ENCODE assay signal across 11 mouse cellular contexts in the genomic region with DNA sequence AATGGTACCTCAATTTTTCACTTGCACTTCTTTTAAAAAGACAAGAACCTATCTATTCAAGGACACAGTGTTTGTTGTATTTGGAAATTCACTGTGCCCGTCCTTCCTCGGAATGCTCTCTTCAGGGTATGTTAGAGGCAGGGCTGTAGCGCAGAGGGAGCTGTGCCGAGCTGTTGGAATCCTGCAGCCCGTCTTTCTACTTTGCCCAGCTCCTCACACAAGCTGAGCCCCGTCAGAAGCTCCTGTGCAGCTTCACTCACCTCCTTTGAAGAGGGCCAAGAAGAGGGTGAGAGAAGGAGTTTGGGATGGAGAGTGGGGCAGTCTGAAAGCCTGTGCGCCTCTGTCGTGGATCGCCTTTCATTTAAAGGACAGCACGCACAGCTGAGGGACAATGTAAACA.
A peak's percentile ranks its signal among the peaks of the same experiment; 100 is the strongest.
DNase-seq lines count a peak whose midpoint lies in the region; ATAC-seq and TF ChIP-seq lines count a peak whose summit lies in the region.
"Had no signal": no experiment of that assay in that cellular context is flagged by ENCODE, and none has a peak within 500 bp of the region (broad histone marks: within the 10 kb centered on the region; RNA-seq: fewer than 3 reads in every experiment).

No protein-coding gene starts in this region.

- no peaks in the 10 kb centered on the region for H3K9me3 ChIP-seq in limb, embryonic 13.5 days
- H3K9me3 ChIP-seq in limb, embryonic 10.5 days (replicated peaks) = no peaks in the 10 kb centered on the region
- no peaks in the 10 kb centered on the region for H3K9me3 ChIP-seq in intestine, postnatal 0 days (ENCODE audit: control insufficient read depth)
- H3K9me3 ChIP-seq: liver, embryonic 13.5 days had no signal

- peak; percentile 19; the same call in 1 of the 2 replicates for ATAC-seq in limb, embryonic 13.5 days (ENCODE audit: low FRiP score, low read depth)
- no peak for ATAC-seq in intestine, postnatal 0 days
- no peak for ATAC-seq in frontal cortex, adult (ENCODE audit: low TSS enrichment)
- no peak for ATAC-seq in megakaryocyte progenitor cell, adult 5-6 weeks (replicated peaks; ENCODE audit: poor library complexity)
- ATAC-seq: inflammation-experienced regulatory T-cells, adult 6 months had no signal

- H3K4me1 ChIP-seq in limb, embryonic 13.5 days = peaks cover 9% of the 10 kb centered on the region; the same call in 1 of the 2 replicates
- peaks cover 8% of the 10 kb centered on the region; the same call in 1 of the 2 replicates for H3K4me1 ChIP-seq in limb, embryonic 10.5 days
- H3K4me1 ChIP-seq in intestine, postnatal 0 days (replicated peaks; ENCODE audit: control insufficient read depth, insufficient read depth, low read length) = no peaks in the 10 kb centered on the region
- H3K4me1 ChIP-seq in small intestine, adult 2 months (ENCODE audit: control insufficient read depth, insufficient read depth, insufficient read length, low read length) = no peaks in the 10 kb centered on the region
- H3K4me1 ChIP-seq: liver, embryonic 13.5 days had no signal

- no peak overlapping the region for H3K9ac ChIP-seq in limb, embryonic 13.5 days
- H3K9ac ChIP-seq in intestine, postnatal 0 days (ENCODE audit: low read depth, low read length) = no peak overlapping the region
- H3K9ac ChIP-seq: liver, embryonic 13.5 days had no signal

- H3K4me3 ChIP-seq in limb, embryonic 13.5 days = no peak overlapping the region
- no peak overlapping the region for H3K4me3 ChIP-seq in limb, embryonic 10.5 days
- H3K4me3 ChIP-seq in intestine, postnatal 0 days (ENCODE audit: low read depth, low read length) = no peak overlapping the region
- H3K4me3 ChIP-seq in small intestine, adult 2 months (ENCODE audit: low read depth, low read length) = peak overlapping the region; percentile 26
- H3K4me3 ChIP-seq: liver, embryonic 13.5 days had no signal

- no peak for TF ChIP-seq POLR2A in small intestine, adult 2 months (IDR thresholded peaks at IDR 0.05; ENCODE audit: low read depth, low read length)

- WGBS in limb, embryonic 13.5 days = 54% methylated on average over 10 of the region's 10 CpGs
- WGBS in limb, embryonic 10.5 days = 52% methylated on average over 10 of the region's 10 CpGs
- 70% methylated on average over 10 of the region's 10 CpGs for WGBS in intestine, postnatal 0 days
- 86% methylated on average over 10 of the region's 10 CpGs for WGBS in small intestine, adult 2 months

- H3K36me3 ChIP-seq in limb, embryonic 13.5 days = no peaks in the 10 kb centered on the region
- no peaks in the 10 kb centered on the region for H3K36me3 ChIP-seq in limb, embryonic 10.5 days
- H3K36me3 ChIP-seq in intestine, postnatal 0 days (ENCODE audit: control insufficient read depth, insufficient read depth) = 0 out of 2 replicates have a peak, but pooled peaks cover 6% of the 10 kb centered on the region
- H3K36me3 ChIP-seq in small intestine, adult 2 months (ENCODE audit: control insufficient read depth, insufficient read depth, low read length) = peaks cover 3% of the 10 kb centered on the region

- peak; percentile 11 to 31 for DNase-seq in adrenal gland, adult (ENCODE audit: inconsistent age in 2 of 2, low spot score in 1 of 2)
- DNase-seq in adrenal gland, postnatal 36 days = no peak
- DNase-seq in limb, embryonic 10.5 days (ENCODE audit: low spot score) = no peak
- DNase-seq: heart, adult 18-20 months; liver, embryonic 13.5 days had no signal

- H3K27ac ChIP-seq in limb, embryonic 13.5 days = no peak overlapping the region
- H3K27ac ChIP-seq in limb, embryonic 10.5 days = no peak overlapping the region
- no peak overlapping the region for H3K27ac ChIP-seq in intestine, postnatal 0 days (ENCODE audit: low read depth, low read length)
- no peak overlapping the region for H3K27ac ChIP-seq in small intestine, adult 2 months (ENCODE audit: insufficient read depth, low read depth, low read length)
- H3K27ac ChIP-seq: liver, embryonic 13.5 days had no signal

- no peaks in the 10 kb centered on the region for H3K27me3 ChIP-seq in limb, embryonic 13.5 days
- no peaks in the 10 kb centered on the region for H3K27me3 ChIP-seq in limb, embryonic 10.5 days (ENCODE audit: low read depth, poor library complexity, severe bottlenecking)
- H3K27me3 ChIP-seq in intestine, postnatal 0 days (replicated peaks; ENCODE audit: control insufficient read depth, insufficient read depth, low read length) = no peaks in the 10 kb centered on the region
- H3K27me3 ChIP-seq in small intestine, adult 2 months (ENCODE audit: control insufficient read depth, insufficient read depth, low read length) = no peaks in the 10 kb centered on the region
- H3K27me3 ChIP-seq: liver, embryonic 13.5 days had no signal

- TF ChIP-seq CTCF in intestine, postnatal 0 days (IDR thresholded peaks at IDR 0.05; ENCODE audit: low read depth) = no peak
- TF ChIP-seq CTCF in small intestine, adult 2 months (IDR thresholded peaks at IDR 0.05; ENCODE audit: extremely low read depth, insufficient read length, insufficient replicate concordance, low read depth, low read length) = no peak

- H3K4me2 ChIP-seq in limb, embryonic 13.5 days (replicated peaks) = no peak overlapping the region
- peak overlapping the region; percentile 38; the same call in 1 of the 2 replicates for H3K4me2 ChIP-seq in intestine, postnatal 0 days (replicated peaks; ENCODE audit: low read depth)
- H3K4me2 ChIP-seq: liver, embryonic 13.5 days had no signal

Comparison
In these comparisons a context has a peak if more than half of its experiments do, and no peak if none do; other contexts are left out.
1. DNase-seq: peak in adrenal gland, adult (2 of 2); none in adrenal gland, postnatal 36 days (0 of 2) and limb, embryonic 10.5 days (single experiment).